Mouse (Mus musculus): ENCODE measurements around the gene Scaf8.

Scaf8 gene

GRCm38 (mm10) chr17:3209581-3209980 is 94.8 kb downstream of the Scaf8 start:
- no peak for DNase-seq

DNA sequence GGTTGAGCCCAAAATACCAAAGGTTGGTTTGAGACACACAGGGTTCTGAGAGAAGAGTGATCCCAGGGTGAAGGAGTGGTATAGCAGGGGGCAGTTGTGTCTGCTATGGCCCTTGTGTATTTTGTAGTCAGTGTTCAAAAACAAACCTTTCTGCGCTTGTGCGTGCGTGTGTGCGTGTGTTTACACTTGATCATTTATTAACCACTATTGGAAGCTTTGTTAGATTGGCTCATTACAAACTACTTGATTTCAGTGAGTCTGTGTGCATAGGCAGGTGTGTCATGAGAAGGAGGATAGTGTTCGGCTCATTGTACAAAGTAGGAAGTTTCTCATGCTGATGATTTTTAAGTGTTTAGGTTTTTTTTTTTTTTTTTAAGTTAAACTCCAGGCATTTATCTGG is 95.4 kb downstream of the Scaf8 start:
- DNase-seq = no peak

DNA sequence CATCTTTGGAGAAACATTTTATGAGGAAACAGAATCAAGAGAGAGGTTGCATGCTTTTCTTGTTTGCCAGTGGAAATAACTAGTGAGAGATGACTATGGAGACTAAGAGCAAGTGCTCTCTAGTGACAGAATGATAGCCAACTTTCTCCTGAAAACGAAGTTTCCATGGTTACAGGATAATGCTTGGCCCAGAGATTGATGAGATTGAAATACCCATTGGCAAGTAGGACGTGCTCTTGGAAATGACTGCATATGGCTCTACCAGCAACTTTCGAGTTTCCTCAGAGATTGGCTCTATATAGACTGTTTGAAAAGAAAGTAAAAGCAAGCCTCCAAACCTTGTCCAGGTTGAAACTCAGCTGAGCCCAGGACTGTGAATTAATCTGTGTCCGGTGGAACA is 97.3 kb downstream of the Scaf8 start:
- no peak for DNase-seq

- no peak for DNase-seq
These were observed 98.1 kb downstream of the Scaf8 start for GRCm38 (mm10) chr17:3212886-3213285.

DNA sequence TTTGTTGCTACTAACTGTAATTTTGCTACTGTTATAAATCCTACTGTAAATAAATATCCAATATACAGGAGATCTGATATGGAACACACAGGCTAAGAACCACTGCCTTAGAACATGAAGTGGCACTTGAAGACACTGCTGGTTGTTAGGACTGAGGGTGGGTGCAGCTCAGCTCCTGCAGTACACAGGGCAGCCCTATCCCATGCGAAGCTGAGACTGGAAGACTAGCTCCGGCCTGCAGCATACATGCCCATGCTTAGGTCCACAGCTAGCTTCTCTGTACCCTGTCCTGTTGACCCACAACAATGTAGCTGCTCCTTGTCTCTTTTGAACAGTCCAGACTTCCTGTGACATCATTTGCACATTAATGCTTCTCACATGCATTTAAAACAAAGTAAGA is 100.1 kb downstream of the Scaf8 start:
- no peak for DNase-seq

- no peak for DNase-seq
These were observed 102.3 kb downstream of the Scaf8 start for GRCm38 (mm10) chr17:3217023-3217422.

GRCm38 (mm10) chr17:3218364-3218763 is 103.6 kb downstream of the Scaf8 start:
- DNase-seq = no peak

GRCm38 (mm10) chr17:3218916-3219315 is 104.1 kb downstream of the Scaf8 start:
- no peak for DNase-seq

DNA sequence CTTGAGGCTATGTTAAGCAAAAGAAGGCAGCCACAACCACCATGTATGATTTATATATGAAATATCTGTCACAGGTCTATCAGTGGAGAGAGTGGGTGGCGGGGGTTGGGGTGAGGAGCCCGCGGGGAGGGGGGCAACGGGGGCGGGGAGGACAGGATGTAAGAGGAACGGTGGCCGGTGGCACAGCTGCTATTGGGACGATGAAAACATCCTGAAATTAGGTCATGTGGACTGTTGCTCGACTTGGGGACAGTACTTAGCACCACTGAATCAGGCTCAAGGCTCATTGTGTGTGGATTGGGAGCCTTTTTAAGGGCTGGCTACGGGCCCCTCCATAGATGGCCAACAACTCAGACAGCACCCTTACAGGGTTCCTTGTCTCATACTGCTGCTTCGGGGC is 105.4 kb downstream of the Scaf8 start:
- DNase-seq = no peak

GRCm38 (mm10) chr17:3223071-3223470 is 108.3 kb downstream of the Scaf8 start:
- DNase-seq = no peak

DNA sequence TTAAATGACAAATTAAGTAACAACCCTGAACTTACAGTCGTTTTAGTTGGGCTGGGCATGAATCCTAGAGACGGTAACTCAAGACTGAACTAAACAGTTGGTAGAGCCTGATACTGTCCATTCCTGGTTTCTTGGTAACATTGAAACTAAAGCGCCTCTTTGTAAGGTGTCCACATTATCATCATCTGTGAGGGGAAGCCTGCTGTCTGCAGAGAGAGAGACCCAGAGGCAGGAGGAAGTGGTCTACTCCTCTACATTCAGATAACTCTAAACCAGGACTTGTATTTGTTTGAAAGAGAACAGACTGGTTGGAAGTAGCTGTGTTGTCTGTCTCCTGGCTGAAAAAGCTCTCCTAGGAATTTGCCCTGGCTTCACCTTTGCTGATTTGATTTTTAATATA is 108.9 kb downstream of the Scaf8 start:
- no peak for DNase-seq

GRCm38 (mm10) chr17:3224383-3225106 is 109.8 kb downstream of the Scaf8 start:
- peak; percentile 90 for DNase-seq

- DNase-seq = peak; percentile 56
These were observed 115.6 kb downstream of the Scaf8 start for GRCm38 (mm10) chr17:3230231-3231000.

DNA sequence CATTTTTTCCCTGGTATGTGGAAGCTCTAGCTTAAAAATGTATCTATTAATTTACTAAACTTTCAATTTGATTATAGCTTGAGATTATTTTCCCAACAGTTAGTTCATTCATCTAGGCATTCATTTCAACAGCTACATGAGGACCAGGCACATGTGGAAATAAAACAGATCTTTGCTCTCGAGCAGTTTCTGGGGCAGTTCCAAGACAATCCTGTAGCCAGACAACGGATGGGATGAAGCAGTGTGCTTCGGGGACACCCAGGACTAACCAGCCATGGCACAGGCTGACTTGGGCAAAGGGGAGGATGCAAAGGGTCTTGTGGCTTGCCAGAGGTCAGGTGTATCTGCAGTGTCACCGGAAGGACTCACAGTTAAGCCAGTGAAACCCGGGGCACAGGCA is 117.9 kb downstream of the Scaf8 start:
- DNase-seq = no peak

DNA sequence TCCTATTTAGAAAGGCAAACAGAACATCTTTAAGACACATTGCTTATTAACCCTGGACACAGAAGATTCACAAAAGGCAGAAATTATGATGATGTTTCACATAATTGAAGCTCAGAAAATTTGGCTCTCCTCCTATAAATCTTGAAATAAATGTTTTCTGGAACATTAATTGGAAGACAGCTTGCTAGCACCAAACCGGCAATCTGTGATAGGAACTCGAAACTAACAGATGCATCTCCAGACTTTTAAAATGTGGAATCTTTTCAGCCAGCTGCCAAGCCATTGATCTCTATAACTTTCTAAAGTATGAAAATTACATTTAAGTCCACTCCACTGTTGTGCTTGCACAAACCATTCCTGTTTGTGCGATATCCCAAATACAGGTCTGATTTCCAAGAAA is 128.9 kb downstream of the Scaf8 start:
- DNase-seq = no peak

DNA sequence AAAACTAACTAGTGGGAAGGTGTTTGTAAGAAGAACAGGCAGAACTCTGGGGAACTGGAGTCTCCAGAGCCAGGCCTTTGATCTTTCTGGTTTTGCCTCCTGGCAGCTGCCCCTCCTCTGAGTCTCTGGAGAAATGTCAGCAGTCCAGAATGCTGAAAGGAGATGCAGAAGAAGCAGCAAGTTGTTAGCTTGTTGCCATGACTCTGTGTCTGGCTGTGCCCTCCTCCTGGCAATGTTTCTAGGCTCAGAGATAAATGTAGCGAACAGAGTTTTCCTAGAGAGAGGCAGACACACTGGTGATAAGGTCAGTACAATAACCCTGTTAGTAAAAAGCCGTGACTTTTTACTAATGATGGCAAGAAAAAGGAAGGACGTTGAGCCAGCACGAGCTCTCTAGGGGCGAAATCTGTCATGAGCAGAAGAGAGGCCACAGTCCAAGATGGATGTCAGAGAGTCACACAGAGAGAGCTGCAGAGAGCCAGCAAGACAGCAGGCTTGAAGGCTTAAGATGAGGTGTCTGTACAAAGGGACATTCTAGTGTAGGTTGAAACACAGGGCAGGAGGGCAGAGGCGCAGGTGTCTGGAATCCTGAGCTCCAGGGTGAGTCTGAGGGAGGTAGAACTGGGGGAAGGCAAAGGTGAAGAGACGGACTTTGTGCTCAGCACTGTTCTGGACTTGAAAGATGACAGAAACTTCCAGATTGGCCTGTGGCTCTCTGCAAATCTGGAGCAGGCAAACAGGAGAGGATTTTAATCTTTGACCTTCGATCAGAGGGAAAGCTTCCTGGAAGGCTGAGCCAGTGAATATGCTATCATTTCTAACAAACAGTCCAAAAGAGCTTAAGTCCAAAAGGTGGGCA is 130.3 kb downstream of the Scaf8 start:
- DNase-seq = no peak

DNA sequence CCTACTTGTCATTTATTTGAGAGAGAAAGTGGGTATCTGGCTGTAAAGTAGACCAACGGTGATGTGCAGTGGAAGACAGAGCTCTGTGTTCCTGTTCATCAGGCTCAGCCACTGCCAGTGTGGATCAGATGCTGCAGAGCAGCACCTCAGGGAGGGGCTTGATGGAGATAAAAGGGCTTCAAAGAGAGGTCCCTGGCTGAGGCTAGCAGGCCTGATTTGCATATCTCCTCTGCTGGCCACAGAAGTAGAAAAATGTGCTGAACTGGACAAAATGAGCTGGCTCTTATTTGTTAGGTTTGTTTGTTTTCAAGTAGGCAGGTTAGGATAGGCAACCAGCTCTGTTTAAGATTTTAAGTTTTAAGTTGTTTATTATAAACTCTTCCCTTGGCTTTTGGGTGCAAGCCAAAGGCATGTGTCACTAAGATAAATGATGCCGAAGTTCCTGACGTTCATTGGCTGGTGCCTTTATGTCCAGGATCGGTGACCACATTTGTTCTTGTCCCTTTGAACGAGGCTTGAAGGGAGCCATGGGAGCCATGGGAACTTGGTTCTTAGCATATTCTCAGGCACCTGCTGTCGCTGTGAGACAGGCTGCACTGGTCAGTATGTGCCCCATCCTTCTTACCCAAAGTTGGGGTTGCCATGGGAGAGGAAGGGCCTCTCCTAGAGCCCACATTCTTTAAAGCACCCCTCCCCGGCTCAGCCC is 132.0 kb downstream of the Scaf8 start:
- no peak for DNase-seq
